Mouse (Mus musculus) kidney, adult 2 months (tissue): ENCODE measurements around the gene Apmap.

Source experiments
- CTCF ChIP-seq: fragments of 200-500 bp; conservative IDR thresholded peaks from 2 replicates; pipeline ENCODE4 v1.5.1; 2011; ENCODE audit warnings: low read depth, mild to moderate bottlenecking, control low read depth, low read length, moderate library complexity, mixed read lengths; ENCODE audit not compliant: insufficient read depth, insufficient read length
- POLR2A ChIP-seq: fragments of 200-500 bp; IDR thresholded peaks from one replicate; pipeline ENCODE4 v1.6.1; 2011; ENCODE audit warnings: low read depth, low read length, control low read depth

DNA sequence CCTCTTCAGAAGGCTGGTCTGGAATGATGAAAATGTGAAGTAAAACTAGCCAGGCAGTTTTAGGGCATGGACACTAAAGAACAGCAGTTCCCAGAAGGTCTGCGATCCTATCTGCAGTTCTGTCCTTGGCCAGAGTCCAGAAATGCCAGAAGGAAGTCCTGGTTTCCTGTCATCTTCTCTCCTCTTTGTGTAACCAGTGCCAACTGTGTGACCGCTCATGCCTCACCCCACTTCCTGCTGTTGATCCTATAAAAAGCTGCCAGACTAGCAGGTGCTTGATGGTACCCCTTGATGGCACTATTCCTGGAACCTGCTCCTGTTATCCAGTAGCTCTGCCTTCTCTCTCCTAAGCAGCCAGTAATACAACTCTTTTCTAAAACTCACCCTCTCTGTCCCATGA, 41.3 kb downstream of the Apmap start:
- TF ChIP-seq CTCF (no peak), POLR2A (no peak)
